Mouse (Mus musculus) v-Abl transformed pro-B cells (cell line): ENCODE results near the gene Pld5.

Source experiments
- in situ Hi-C, 2 experiments: fragments of 400-800 bp; cut with MboI; formaldehyde crosslinking; loops; one replicate each; pipeline ENCODE4 v1.15.1; 2025; ENCODE audit not compliant: unreplicated experiment in 2 of 2

Gene Pld5

GRCm38 (mm10) chr1:176064471-176064870 lies 210.6 kb downstream of the Pld5 start:
- in situ Hi-C loops = no loop called here

DNA sequence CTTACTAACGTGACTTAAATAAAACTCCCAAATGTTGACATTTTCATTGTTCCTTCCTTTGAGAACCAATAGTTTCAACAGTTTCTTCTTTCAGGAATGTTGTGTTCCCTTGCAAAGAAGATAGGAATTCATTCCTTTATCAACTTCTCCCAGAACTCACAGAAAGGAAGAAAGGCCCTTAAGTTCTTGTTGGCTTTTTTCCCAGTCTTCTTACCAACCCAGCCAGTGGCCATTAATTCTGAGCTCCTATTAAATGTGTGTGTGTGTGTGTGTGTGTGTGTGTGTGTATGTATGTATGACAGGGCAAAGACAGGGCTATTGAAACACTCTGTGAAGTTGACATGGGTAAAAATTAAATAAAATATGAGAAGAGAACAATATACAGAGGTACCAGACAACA lies 221.5 kb downstream of the Pld5 start:
- in situ Hi-C loops = no loop called here

GRCm38 (mm10) chr1:176046995-176047394 lies 228.1 kb downstream of the Pld5 start:
- in situ Hi-C loops = no loop called here

DNA sequence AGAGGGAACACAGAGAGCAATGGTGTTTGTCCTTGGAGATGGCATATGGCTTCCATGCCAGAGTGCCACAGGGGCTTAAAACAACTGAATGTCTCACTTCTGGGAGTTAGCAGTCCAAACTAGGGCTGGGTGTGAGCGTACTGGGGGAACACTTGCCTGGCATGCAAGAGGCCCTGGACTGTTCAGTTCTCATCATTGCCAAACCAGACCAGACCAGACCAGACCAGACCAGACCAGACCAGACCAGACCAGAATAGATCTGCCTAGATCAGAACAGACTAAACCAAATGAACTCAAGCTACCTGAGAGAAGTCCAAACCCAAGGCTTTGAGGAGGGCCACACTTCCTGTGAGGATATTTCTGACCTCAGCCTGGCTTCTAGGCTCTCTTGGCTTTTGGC lies 228.7 kb downstream of the Pld5 start:
- in situ Hi-C loops = no loop called here

DNA sequence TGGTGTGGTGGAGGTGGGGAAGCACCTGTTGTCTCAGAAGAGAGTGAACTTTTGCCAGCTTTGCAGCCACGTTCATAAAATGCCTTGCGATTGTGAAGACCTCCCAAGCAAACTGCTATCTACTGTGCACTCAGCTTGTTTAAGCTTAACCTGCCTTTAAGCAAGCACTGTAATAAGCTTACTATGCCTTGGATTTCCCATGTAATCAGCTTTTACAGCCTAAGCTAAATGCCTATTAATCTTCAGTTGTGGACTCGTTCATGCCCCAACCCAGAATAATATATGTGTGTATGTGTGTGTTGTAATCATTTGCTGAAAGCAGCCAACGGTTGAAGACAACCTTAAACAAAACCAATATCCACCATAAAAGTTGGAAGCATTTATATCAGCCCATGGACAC lies 232.1 kb downstream of the Pld5 start:
- in situ Hi-C loops = no loop called here

DNA sequence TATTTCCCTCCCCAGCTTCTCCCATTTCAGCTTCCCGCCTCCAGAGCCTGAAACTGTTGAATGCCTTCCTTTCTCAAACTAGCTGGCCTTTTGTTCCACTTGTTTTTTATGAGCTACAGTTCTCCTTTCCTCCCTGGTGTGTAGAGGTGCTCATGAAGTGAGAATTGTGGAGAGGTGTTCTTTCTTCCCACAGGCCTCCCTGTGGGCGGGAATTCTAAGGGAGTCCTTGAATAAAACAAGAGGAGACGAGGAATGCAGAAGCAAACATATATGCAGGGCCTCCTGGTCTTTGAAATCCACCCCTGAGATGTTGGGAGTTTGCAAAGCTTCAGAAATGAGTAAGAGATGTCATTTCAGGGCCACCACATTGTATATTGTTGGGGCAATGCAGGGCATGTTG lies 235.2 kb downstream of the Pld5 start:
- in situ Hi-C loops = no loop called here

DNA sequence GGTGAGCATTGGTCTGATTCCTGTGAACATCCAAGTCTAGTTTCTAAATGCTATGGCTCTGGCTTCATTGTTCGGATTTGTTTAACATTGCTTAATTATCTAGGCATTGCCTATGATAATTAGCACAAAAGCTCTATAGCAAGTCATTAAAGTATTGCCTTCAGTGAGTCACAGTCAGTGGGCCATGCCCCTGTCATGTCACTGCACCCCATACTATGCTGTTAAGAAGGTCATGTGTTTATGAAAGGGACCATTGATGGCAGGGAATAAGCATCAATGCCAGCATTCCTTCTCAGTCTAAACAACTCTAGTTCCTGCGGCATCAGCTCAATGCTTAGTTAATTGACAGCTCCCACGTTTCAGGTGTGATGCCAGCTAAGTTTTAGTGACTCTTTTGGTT lies 239.1 kb downstream of the Pld5 start:
- in situ Hi-C loops = no loop called here

GRCm38 (mm10) chr1:176034699-176035098 lies 240.4 kb downstream of the Pld5 start:
- in situ Hi-C loops = no loop called here

- in situ Hi-C loops = no loop called here
These were observed 241.4 kb downstream of the Pld5 start for GRCm38 (mm10) chr1:176033698-176034097.

- in situ Hi-C loops = no loop called here
These were observed 246.0 kb downstream of the Pld5 start for GRCm38 (mm10) chr1:176029063-176029462.

DNA sequence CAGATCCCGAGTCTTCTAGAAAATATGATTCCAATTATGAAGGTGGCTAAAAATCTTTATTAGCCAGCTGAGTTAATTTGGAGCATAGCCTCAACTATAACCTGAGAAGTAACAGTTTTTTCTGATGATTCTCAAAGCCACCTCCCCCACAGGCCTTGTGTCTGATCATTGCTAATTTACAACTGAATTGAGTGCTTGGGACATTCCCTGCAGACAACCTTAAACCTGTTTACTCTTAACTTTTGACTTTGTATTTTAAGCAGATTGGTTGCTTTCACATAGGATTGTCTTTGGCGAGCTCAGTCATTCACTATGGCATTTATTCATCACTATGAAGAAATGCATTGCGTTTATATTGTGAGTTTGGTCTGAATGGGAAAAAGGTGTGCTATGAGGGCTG lies 246.7 kb downstream of the Pld5 start:
- in situ Hi-C loops = no loop called here

- in situ Hi-C loops = no loop called here
These were observed 250.6 kb downstream of the Pld5 start for GRCm38 (mm10) chr1:176024501-176024900.

- in situ Hi-C loops = no loop called here
These were observed 256.6 kb downstream of the Pld5 start for GRCm38 (mm10) chr1:176018523-176018922.

DNA sequence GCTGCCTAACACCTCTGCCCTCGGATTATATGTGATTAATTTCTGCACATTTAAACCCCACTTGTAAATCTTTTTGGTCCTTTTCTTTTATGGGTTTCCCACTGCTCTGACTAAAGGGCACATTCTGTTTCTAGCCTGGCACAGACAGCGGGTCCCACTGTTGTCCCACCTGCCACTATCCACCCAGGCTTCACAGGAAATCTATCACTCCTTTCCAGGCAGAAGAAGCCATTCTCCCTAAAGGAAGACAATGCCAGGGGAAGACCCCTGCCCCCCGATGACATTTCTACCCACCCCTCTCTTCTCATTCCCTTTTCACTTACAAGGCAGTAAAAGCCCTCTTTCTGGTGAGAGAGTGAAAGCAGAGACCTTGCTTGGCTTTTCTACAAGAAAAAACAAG lies 259.0 kb downstream of the Pld5 start:
- in situ Hi-C loops = no loop called here

GRCm38 (mm10) chr1:176013497-176014268 lies 261.4 kb downstream of the Pld5 start:
- in situ Hi-C loops = no loop called here

GRCm38 (mm10) chr1:176011535-176011934 lies 263.6 kb downstream of the Pld5 start:
- in situ Hi-C loops = no loop called here

GRCm38 (mm10) chr1:176011072-176011471 lies 264.0 kb downstream of the Pld5 start:
- in situ Hi-C loops = no loop called here

DNA sequence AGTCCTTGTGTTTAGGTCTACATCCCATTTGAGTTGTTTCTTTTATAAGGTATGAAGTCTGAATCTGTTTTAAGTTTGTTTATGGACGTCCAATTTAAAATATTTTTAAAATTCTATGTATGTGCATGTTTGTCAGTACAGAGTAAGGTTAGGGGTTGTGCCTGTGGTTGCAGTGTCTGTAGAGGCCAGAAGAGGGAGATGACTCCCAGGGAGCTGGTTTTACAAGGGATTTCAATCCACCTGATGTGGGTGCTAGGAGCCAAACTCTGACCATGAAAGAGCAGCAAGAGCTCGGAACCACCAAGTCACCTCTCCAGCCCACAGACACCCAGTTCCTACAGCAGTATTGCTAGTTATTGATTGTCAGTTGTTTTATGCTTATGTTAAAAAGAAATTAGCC lies 266.7 kb downstream of the Pld5 start:
- in situ Hi-C loops = no loop called here

GRCm38 (mm10) chr1:176000599-176000998 lies 274.5 kb downstream of the Pld5 start:
- in situ Hi-C loops = no loop called here

DNA sequence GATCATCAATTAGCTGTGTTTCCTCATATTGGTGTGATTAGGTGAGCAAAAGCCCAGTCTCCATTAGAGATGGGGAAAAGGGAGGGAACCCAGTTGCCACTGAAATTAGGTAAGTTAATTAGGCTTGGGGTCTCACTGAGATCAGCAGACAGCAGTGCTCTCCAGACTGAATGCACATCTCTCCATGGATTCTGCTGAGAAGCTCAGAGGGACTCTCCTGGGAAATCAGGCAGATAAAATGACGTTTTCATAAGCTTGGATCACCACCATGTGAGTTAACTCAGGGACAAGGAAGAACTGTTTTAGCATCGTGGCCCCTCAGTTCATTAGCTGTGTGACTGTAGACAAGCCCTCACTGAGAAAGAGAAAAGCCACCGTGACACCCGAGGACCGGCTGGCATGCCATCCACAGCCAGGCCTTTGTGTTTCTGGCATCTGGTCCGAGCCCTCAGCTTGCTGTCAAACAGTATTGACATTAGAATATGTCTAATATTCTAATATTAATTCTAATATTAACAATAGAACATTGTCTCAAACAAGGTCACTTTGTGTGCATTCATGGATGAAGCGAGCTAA lies 277.9 kb downstream of the Pld5 start:
- in situ Hi-C loops = no loop called here

- in situ Hi-C loops = no loop called here
These were observed 286.2 kb downstream of the Pld5 start for GRCm38 (mm10) chr1:175988912-175989311.

DNA sequence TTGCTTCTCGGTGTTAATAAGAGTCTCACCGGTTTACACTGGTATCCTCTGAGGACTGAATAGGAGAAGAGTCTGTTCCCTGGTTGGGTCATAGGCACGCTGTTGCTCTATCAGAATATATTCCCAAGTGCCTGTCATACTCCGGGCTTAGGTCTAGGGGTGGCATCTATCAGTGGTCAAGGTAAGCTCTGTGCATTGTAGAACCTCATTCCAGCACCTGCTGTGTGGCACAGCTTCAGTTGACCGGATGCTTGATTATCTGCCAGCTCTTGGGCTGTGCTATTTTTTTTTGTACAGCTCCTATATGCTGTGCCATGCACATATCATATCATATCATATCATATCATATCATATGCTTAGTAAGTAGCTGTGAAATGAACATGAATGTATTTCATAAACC lies 286.7 kb downstream of the Pld5 start:
- in situ Hi-C loops = no loop called here
